ENCODE assay signal across 18 mouse cellular contexts in the genomic region with DNA sequence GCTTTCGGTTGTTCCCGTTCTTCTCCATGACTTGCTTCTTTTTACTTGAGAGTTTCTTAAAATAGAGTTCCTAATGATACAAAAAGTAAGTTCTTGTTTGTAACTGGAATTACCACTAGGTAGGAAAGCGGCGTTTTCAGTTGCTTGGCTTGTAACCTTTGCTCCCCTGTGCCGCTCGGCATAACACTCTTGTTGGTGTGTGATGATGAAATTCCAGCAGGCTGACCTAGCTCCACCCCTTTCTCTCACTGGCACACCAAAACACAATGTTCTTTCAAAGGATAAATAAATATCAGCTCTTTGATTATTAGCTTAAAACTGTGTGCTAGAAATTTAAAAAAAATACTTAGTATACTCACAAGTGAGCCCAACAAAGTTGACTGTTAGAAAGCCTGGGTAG. TPM values are rescaled to one million over a fixed set of nuclear protein-coding genes. Genes with fewer than 3 reads are reported as not detected.
DNase-seq lines count a peak whose midpoint lies in the region; ATAC-seq and TF ChIP-seq lines count a peak whose summit lies in the region.
"Had no signal": no experiment of that assay in that cellular context is flagged by ENCODE, and none has a peak within 500 bp of the region (broad histone marks: within the 10 kb centered on the region; RNA-seq: fewer than 3 reads in every experiment).

No protein-coding gene starts in this region.

- DNase-seq in lung, postnatal 0 days (ENCODE audit: low spot score): peak; percentile 69
- no peak for DNase-seq in lung, postnatal 10 days
- no peak for DNase-seq in forebrain, embryonic 10.5 days (ENCODE audit: extremely low spot score, low spot score)
- DNase-seq: adrenal gland, postnatal 14 days; B cell, adult 2 months; gastrocnemius, postnatal 10 days; heart, postnatal 14 days; midbrain, embryonic 14.5 days; thymus, postnatal 4 days had no signal

- H3K4me1 ChIP-seq in intestine, embryonic 16.5 days (ENCODE audit: control insufficient read depth, insufficient read depth, low read length): peaks cover 26% of the 10 kb centered on the region
- peaks cover 23% of the 10 kb centered on the region for H3K4me1 ChIP-seq in intestine, embryonic 15.5 days (replicated peaks)
- H3K4me1 ChIP-seq in lung, postnatal 0 days (ENCODE audit: insufficient read depth, low read depth, low read length): peaks cover 9% of the 10 kb centered on the region; the same call in 1 of the 2 replicates
- H3K4me1 ChIP-seq in liver, embryonic 12.5 days: peaks cover 71% of the 10 kb centered on the region
- H3K4me1 ChIP-seq in neural tube, embryonic 15.5 days: peaks cover 24% of the 10 kb centered on the region
- peaks cover 22% of the 10 kb centered on the region for H3K4me1 ChIP-seq in forebrain, embryonic 10.5 days

- 0 out of 2 replicates have a peak overlapping the region, but pooled peaks have one; percentile 22 for H3K4me2 ChIP-seq in intestine, embryonic 16.5 days (ENCODE audit: low read depth, low read length)
- no peak overlapping the region for H3K4me2 ChIP-seq in intestine, embryonic 15.5 days (replicated peaks)
- no peak overlapping the region for H3K4me2 ChIP-seq in lung, postnatal 0 days (replicated peaks; ENCODE audit: low read depth, low read length)
- peak overlapping the region; percentile 26 for H3K4me2 ChIP-seq in liver, embryonic 12.5 days
- no peak overlapping the region for H3K4me2 ChIP-seq in neural tube, embryonic 15.5 days
- H3K4me2 ChIP-seq: limb, embryonic 12.5 days had no signal

- no peak for ATAC-seq in intestine, embryonic 16.5 days
- no peak for ATAC-seq in intestine, embryonic 15.5 days
- no peak for ATAC-seq in lung, postnatal 0 days
- ATAC-seq in liver, embryonic 12.5 days: no peak
- no peak for ATAC-seq in neural tube, embryonic 15.5 days (ENCODE audit: low FRiP score)
- ATAC-seq in cerebellum, adult (ENCODE audit: insufficient number of reproducible peaks, low FRiP score, low TSS enrichment): no peak
- ATAC-seq: hindbrain, postnatal 0 days had no signal

- 71% methylated on average over 6 of the region's 6 CpGs for WGBS in intestine, embryonic 16.5 days
- 62% methylated on average over 6 of the region's 6 CpGs for WGBS in intestine, embryonic 15.5 days
- WGBS in lung, postnatal 0 days: 59% methylated on average over 6 of the region's 6 CpGs
- 78% methylated on average over 6 of the region's 6 CpGs for WGBS in liver, embryonic 12.5 days (ENCODE audit: insufficient replicate concordance)
- 95% methylated on average over 6 of the region's 6 CpGs for WGBS in neural tube, embryonic 15.5 days
- WGBS in forebrain, embryonic 10.5 days: 90% methylated on average over 6 of the region's 6 CpGs

- H3K36me3 ChIP-seq in intestine, embryonic 16.5 days (ENCODE audit: control insufficient read depth, insufficient read depth, low read length): no peaks in the 10 kb centered on the region
- 0 out of 2 replicates have a peak, but pooled peaks cover 2% of the 10 kb centered on the region for H3K36me3 ChIP-seq in intestine, embryonic 15.5 days
- H3K36me3 ChIP-seq in lung, postnatal 0 days (ENCODE audit: insufficient read depth, low read length): 0 out of 2 replicates have a peak, but pooled peaks cover 4% of the 10 kb centered on the region
- peaks cover 15% of the 10 kb centered on the region for H3K36me3 ChIP-seq in liver, embryonic 12.5 days
- H3K36me3 ChIP-seq in neural tube, embryonic 15.5 days: no peaks in the 10 kb centered on the region
- peaks cover 5% of the 10 kb centered on the region; the same call in 1 of the 2 replicates for H3K36me3 ChIP-seq in forebrain, embryonic 10.5 days (replicated peaks)

- H3K4me3 ChIP-seq in intestine, embryonic 16.5 days (ENCODE audit: low read length): no peak overlapping the region
- no peak overlapping the region for H3K4me3 ChIP-seq in intestine, embryonic 15.5 days (replicated peaks)
- no peak overlapping the region for H3K4me3 ChIP-seq in lung, postnatal 0 days (ENCODE audit: low read depth, low read length)
- H3K4me3 ChIP-seq in liver, embryonic 12.5 days: no peak overlapping the region
- no peak overlapping the region for H3K4me3 ChIP-seq in neural tube, embryonic 15.5 days (replicated peaks)
- H3K4me3 ChIP-seq in forebrain, embryonic 10.5 days: no peak overlapping the region
- H3K4me3 ChIP-seq: left cerebral cortex, adult 2 months; limb, embryonic 12.5 days had no signal

- H3K9ac ChIP-seq in intestine, embryonic 16.5 days (ENCODE audit: low read depth, low read length): no peak overlapping the region
- no peak overlapping the region for H3K9ac ChIP-seq in intestine, embryonic 15.5 days
- H3K9ac ChIP-seq in lung, postnatal 0 days (replicated peaks; ENCODE audit: low read depth): no peak overlapping the region
- H3K9ac ChIP-seq in liver, embryonic 12.5 days: no peak overlapping the region
- H3K9ac ChIP-seq in neural tube, embryonic 15.5 days (replicated peaks): no peak overlapping the region
- H3K9ac ChIP-seq: limb, embryonic 12.5 days had no signal

- TF ChIP-seq EP300 in lung, postnatal 0 days (IDR thresholded peaks at IDR 0.05): no peak

- no peak for TF ChIP-seq CTCF in lung, postnatal 0 days (IDR thresholded peaks at IDR 0.05)

- H3K27ac ChIP-seq in intestine, embryonic 16.5 days (ENCODE audit: low read length): peak overlapping the region; percentile 33; the same call in 1 of the 2 replicates
- H3K27ac ChIP-seq in intestine, embryonic 15.5 days: no peak overlapping the region
- 0 out of 2 replicates have a peak overlapping the region, but pooled peaks have one; percentile 47 for H3K27ac ChIP-seq in lung, postnatal 0 days (ENCODE audit: low read length)
- H3K27ac ChIP-seq in liver, embryonic 12.5 days: peak overlapping the region; percentile 49
- H3K27ac ChIP-seq in neural tube, embryonic 15.5 days (replicated peaks): no peak overlapping the region
- H3K27ac ChIP-seq in forebrain, embryonic 10.5 days: no peak overlapping the region
- H3K27ac ChIP-seq: hindbrain, postnatal 0 days; left cerebral cortex, adult 2 months; limb, embryonic 12.5 days had no signal

- H3K27me3 ChIP-seq in intestine, embryonic 16.5 days (replicated peaks; ENCODE audit: control insufficient read depth, insufficient read depth, low read length): no peaks in the 10 kb centered on the region
- H3K27me3 ChIP-seq in intestine, embryonic 15.5 days (replicated peaks): no peaks in the 10 kb centered on the region
- H3K27me3 ChIP-seq in lung, postnatal 0 days (replicated peaks; ENCODE audit: insufficient read depth, low read length): no peaks in the 10 kb centered on the region
- H3K27me3 ChIP-seq in liver, embryonic 12.5 days (replicated peaks): no peaks in the 10 kb centered on the region
- H3K27me3 ChIP-seq in neural tube, embryonic 15.5 days (replicated peaks): no peaks in the 10 kb centered on the region
- 0 out of 2 replicates have a peak, but pooled peaks cover 3% of the 10 kb centered on the region for H3K27me3 ChIP-seq in forebrain, embryonic 10.5 days (ENCODE audit: poor library complexity, severe bottlenecking)
- H3K27me3 ChIP-seq: limb, embryonic 12.5 days had no signal

- no peaks in the 10 kb centered on the region for H3K9me3 ChIP-seq in intestine, embryonic 16.5 days (ENCODE audit: control insufficient read depth, low read length)
- no peaks in the 10 kb centered on the region for H3K9me3 ChIP-seq in intestine, embryonic 15.5 days
- no peaks in the 10 kb centered on the region for H3K9me3 ChIP-seq in lung, postnatal 0 days (ENCODE audit: low read length)
- H3K9me3 ChIP-seq in liver, embryonic 12.5 days (replicated peaks): no peaks in the 10 kb centered on the region
- H3K9me3 ChIP-seq in neural tube, embryonic 15.5 days (replicated peaks): no peaks in the 10 kb centered on the region
- H3K9me3 ChIP-seq in forebrain, embryonic 10.5 days: no peaks in the 10 kb centered on the region
- H3K9me3 ChIP-seq: G1E; limb, embryonic 12.5 days had no signal

RNA-seq across cellular contexts. Expression of a gene that starts 17.1 kb away (rescaled TPM):
- polyA plus RNA-seq in intestine, embryonic 16.5 days (2015; fragmentation: Nextera tagmentation; extraction: Ambion mirVana): 50.4 and 57.2 TPM in 2 replicates
- 42.0 and 47.0 TPM in 2 replicates for polyA plus RNA-seq in intestine, embryonic 15.5 days (2015; fragmentation: Nextera tagmentation; extraction: Ambion mirVana)
- polyA plus RNA-seq in lung, postnatal 0 days (2015; fragmentation: Nextera tagmentation; extraction: Ambion mirVana): 25.1 and 33.1 TPM in 2 replicates
- 31.6 and 34.6 TPM in 2 replicates for polyA plus RNA-seq in liver, embryonic 12.5 days (2016; fragmentation: Nextera tagmentation; extraction: Ambion mirVana)
- polyA plus RNA-seq in neural tube, embryonic 15.5 days (2015; fragmentation: Nextera tagmentation; extraction: Ambion mirVana): 27.2 and 30.9 TPM in 2 replicates
- 18.0 and 19.2 TPM in 2 replicates for polyA plus RNA-seq in forebrain, embryonic 10.5 days (2016; fragmentation: Nextera tagmentation; extraction: Ambion mirVana)

Comparison
In these comparisons a context has a peak if more than half of its experiments do, and no peak if none do; other contexts are left out.
1. H3K27ac ChIP-seq: peak in intestine, embryonic 16.5 days (single experiment), lung, postnatal 0 days (single experiment) and liver, embryonic 12.5 days (single experiment); none in intestine, embryonic 15.5 days (single experiment), neural tube, embryonic 15.5 days (single experiment) and forebrain, embryonic 10.5 days (single experiment).
2. H3K4me2 ChIP-seq: peak in intestine, embryonic 16.5 days (single experiment) and liver, embryonic 12.5 days (single experiment); none in intestine, embryonic 15.5 days (single experiment), lung, postnatal 0 days (single experiment) and neural tube, embryonic 15.5 days (single experiment).